Mouse (Mus musculus) stomach, postnatal 0 days (tissue): Measurements from ENCODE around the gene Gnptab. TPM values are rescaled to one million over a fixed set of nuclear protein-coding genes. Genes with fewer than 3 reads are reported as not detected.
A peak's percentile ranks its signal among the peaks of the same experiment; 100 is the strongest.

Experiments used
- ATAC-seq: fragments of 200-750 bp; cut with Nextera tagmentation; 2 replicates; pipeline ENCODE4 v1.8.0; 2017; ENCODE audit not compliant: low FRiP score, low TSS enrichment
- DNase-seq: peaks from one replicate; pipeline ENCODE4 v3.0.0-alpha.2; 2016; ENCODE audit warnings: low spot score
- H3K27ac ChIP-seq: fragments of 300-500 bp; sonication (generic); replicated peaks from 2 replicates; pipeline ENCODE4 v1.5.1; 2014; ENCODE audit warnings: mild to moderate bottlenecking, control low read depth
- H3K27me3 ChIP-seq: fragments of 300-500 bp; sonication (generic); 2 replicates; pipeline ENCODE4 v1.6.1; 2014; ENCODE audit warnings: low read length; ENCODE audit not compliant: control insufficient read depth, insufficient read depth
- H3K36me3 ChIP-seq: fragments of 300-500 bp; sonication (generic); 2 replicates; pipeline ENCODE4 v1.6.1; 2014; ENCODE audit warnings: low read length, mixed read lengths; ENCODE audit not compliant: control insufficient read depth, insufficient read depth
- H3K4me1 ChIP-seq: fragments of 300-500 bp; sonication (generic); replicated peaks from 2 replicates; pipeline ENCODE4 v1.6.1; 2014; ENCODE audit warnings: antibody characterized with exemption; ENCODE audit not compliant: control insufficient read depth, insufficient read depth
- H3K4me2 ChIP-seq: fragments of 300-500 bp; sonication (generic); replicated peaks from 2 replicates; pipeline ENCODE4 v1.6.1; 2014; ENCODE audit warnings: low read depth, mild to moderate bottlenecking, control low read depth, moderate library complexity
- H3K4me3 ChIP-seq: fragments of 300-500 bp; sonication (generic); 2 replicates; pipeline ENCODE4 v1.5.1; 2014; ENCODE audit warnings: low read depth, low read length, control low read depth
- H3K9ac ChIP-seq: fragments of 300-500 bp; sonication (generic); 2 replicates; pipeline ENCODE4 v1.6.1; 2014; ENCODE audit warnings: mild to moderate bottlenecking, low read length, control low read depth, mixed read lengths
- H3K9me3 ChIP-seq: fragments of 300-500 bp; sonication (generic); 2 replicates; pipeline ENCODE4 v1.6.1; 2016; ENCODE audit warnings: low read length; ENCODE audit not compliant: control insufficient read depth
- CTCF ChIP-seq: IDR thresholded peaks from 2 replicates; pipeline ENCODE4 v1.5.1; 2016; ENCODE audit warnings: antibody characterized with exemption, low read depth, mild to moderate bottlenecking, moderate library complexity
- EP300 ChIP-seq: optimal IDR thresholded peaks from 2 replicates; pipeline ENCODE3; 2016; ENCODE audit warnings: antibody characterized with exemption
- WGBS: fragments of 180-500 bp; shearing (Covaris S2); extraction: QIAGEN DNeasy Blood & Tissue Kit; methylation state at CpG from one replicate; pipeline ENCODE4 v1.1.7; 2014; 5-methylcytosine and 5-hydroxymethylcytosine counted together
- polyA plus RNA-seq: library from polyadenylated mRNA; unstranded; fragments of >200 nt; fragmentation: Nextera tagmentation; extraction: Ambion mirVana; gene quantifications from 2 replicates; pipeline ENCODE4 v1.2.1, GENCODE M21; 2015

Gnptab gene
- polyA plus RNA-seq = 4.4 and 4.8 TPM in 2 replicates

DNA sequence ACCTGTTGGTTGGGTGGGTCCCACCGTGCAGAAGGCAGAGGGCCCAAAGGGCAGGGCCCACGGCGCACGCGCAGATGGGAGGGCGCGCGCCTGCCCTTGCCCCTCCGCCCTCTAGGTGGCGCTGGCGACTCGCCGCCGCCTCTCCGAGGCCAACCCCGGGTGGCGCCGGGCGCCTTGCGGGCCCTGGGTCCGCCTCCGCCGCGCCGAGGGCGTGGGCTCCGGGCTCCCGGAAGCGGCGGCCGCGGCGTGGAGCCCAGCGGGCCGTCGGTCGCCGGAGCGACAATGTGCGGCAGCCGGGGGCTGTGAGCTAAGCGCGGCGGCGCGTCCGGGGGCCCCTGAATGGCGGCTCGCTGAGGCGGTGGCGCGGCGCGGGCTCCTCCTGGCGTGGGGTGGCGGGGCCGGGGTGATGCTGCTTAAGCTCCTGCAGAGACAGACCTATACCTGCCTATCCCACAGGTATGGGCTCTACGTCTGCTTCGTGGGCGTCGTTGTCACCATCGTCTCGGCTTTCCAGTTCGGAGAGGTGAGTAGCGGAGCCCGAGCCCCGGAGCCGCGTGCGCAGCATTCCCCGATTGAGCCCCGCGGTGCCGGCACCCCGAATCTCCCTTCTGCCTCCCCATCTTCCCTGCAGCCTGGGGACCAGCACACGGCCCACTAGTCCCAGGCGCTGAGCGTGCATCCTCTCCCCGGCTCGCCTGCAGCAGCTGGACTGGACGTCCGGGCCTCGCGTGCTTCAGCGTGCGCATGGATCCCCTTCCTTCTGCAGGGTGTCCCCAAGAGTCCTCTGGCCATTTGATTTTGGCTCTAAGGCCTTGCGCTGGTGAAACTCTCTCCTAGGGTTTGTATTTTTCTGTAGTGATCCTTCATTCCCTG is at the start of gene Gnptab, which contains the start of gene Dram1:
Gene Gnptab, plus strand, starts transcription at position 120 of the 873 bp plus-strand sequence.
Gene Dram1, minus strand, starts transcription at position 68 of the 873 bp plus-strand sequence.
- under 1% methylated on average over 67 of the region's 87 CpGs for WGBS
- Histone ChIP-seq H3K36me3 (no peaks in the 10 kb centered on the region), H3K9me3 (no peaks in the 10 kb centered on the region), H3K27ac (peak within 1 kb of the TSS; percentile 74), H3K4me3 (peak within 1 kb of the TSS; percentile 75), H3K9ac (peak within 1 kb of the TSS; percentile 72), H3K4me1 (peaks cover 3% of the 10 kb centered on the region; the same call in 1 of the 2 replicates), H3K27me3 (no peaks in the 10 kb centered on the region), H3K4me2 (peak within 1 kb of the TSS; percentile 92)
- TF ChIP-seq CTCF (peak; percentile 83), EP300 (no peak)
- DNase-seq (peak; percentile 88), ATAC-seq (peak; percentile 93)

DNA sequence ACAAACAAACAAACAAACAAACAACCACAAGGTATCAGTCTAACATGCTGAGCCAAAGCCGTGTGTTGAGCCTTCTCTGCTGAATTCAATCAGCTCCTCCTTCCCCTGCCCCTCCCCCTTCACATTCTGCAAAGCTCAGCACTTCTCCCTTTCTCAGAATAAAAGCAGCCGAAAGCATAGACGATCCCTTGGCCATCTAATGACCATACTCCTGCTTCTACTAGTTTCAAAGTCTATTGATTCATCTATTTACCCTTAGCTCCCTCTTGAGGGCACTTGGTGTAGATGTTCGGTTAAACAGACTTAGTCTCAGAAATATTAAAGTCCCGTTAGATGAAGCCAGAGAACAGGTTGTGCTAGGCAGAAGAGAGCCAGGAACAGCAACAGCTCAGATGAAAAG is 48.2 kb upstream of the Gnptab start:
- ATAC-seq = no peak

DNA sequence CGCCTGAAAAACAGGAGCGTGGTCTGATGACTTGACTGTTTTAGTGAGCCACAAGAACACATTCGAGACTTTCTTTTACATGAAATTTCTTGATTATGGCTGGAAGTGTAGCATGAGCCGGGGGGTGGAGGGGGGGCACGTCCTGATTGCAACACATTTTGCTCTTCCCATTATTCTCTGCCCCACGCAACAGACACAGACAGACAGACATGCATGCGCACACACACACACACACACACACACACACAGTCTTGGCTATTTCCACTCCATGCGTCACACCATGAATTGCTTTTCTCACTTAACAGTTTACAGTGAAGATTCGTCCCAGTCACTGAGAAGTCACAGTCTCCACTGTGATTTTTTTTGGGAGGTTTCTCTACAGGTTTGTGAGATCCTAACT is 38.3 kb upstream of the Gnptab start:
- no peaks in the 10 kb centered on the region for H3K36me3 ChIP-seq
- H3K9ac ChIP-seq = no peak overlapping the region
- no peak for ATAC-seq
- H3K27ac ChIP-seq = no peak overlapping the region
- no peak for TF ChIP-seq EP300
- TF ChIP-seq CTCF = no peak
- no peaks in the 10 kb centered on the region for H3K4me1 ChIP-seq
- H3K4me3 ChIP-seq = no peak overlapping the region
- no peak overlapping the region for H3K4me2 ChIP-seq
- no peaks in the 10 kb centered on the region for H3K27me3 ChIP-seq
- WGBS = 88% methylated on average over 9 of the region's 9 CpGs
- DNase-seq = no peak
- H3K9me3 ChIP-seq = no peaks in the 10 kb centered on the region

More for the DNA sequence above, 48.2 kb upstream of the Gnptab start:
- Histone ChIP-seq H3K27me3 (no peaks in the 10 kb centered on the region), H3K4me2 (no peak overlapping the region), H3K36me3 (no peaks in the 10 kb centered on the region), H3K9me3 (no peaks in the 10 kb centered on the region), H3K27ac (no peak overlapping the region), H3K4me3 (no peak overlapping the region), H3K4me1 (no peaks in the 10 kb centered on the region), H3K9ac (no peak overlapping the region)
- no peak for DNase-seq
- 18% methylated on average over 5 of the region's 5 CpGs for WGBS
- TF ChIP-seq EP300 (no peak), CTCF (peak; percentile 72)

DNA sequence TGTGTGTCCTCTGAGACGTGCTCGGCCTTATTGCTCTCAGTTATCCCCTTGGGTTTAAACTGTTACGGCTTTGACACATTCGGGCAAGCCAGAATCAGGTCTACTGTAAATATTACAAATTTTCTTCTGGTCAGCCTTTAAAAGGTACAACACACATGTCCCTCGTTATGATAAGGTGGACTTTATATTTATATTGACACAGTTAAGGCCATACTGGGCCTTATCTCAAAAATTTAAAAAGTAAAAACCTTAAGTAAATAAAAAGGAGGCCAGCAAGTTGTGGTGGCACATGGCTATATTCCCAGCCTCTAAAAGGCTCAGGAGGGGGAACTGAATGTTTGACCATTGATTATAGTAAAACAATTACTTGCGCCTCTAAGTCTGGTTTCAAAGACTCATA is 37.6 kb upstream of the Gnptab start:
- Histone ChIP-seq H3K9ac (no peak overlapping the region), H3K4me2 (no peak overlapping the region), H3K9me3 (no peaks in the 10 kb centered on the region), H3K36me3 (no peaks in the 10 kb centered on the region), H3K27ac (no peak overlapping the region), H3K4me3 (no peak overlapping the region), H3K27me3 (no peaks in the 10 kb centered on the region), H3K4me1 (no peaks in the 10 kb centered on the region)
- ATAC-seq = peak; percentile 49; the same call in 1 of the 2 replicates
- DNase-seq = no peak
- 57% methylated on average over 6 of the region's 6 CpGs for WGBS
- TF ChIP-seq CTCF (no peak), EP300 (no peak)

DNA sequence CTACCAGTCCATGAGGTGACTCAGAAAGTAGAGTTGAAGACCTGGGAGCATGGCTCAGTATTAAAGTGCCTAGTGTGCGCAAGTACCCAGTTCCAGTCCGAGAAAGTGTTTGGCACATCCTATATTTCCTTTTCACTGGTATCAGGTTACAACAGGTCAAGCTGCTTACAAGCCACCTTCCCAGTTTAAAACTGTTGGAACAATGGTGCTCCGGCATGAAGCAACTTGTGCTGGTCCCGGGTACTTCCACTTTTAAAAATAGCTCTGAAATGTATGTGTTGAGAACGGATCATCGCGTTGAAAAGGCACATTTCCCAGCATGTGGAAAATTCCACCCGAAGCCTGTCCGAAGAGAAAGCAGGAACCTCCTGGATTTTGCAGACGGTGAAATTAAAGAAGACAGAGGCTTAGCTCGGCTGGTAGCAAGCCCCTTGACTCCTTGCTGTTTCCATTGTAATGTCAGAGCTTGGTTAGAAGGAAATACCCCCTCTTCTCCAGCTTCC is 33.0 kb upstream of the Gnptab start:
- DNase-seq = no peak
- no peaks in the 10 kb centered on the region for H3K9me3 ChIP-seq
- H3K4me1 ChIP-seq = no peaks in the 10 kb centered on the region
- H3K27me3 ChIP-seq = no peaks in the 10 kb centered on the region
- 48% methylated on average over 11 of the region's 11 CpGs for WGBS
- peak overlapping the region; percentile 4; the same call in 1 of the 2 replicates for H3K4me3 ChIP-seq
- ATAC-seq = no peak; the same call in 1 of the 2 replicates
- peak overlapping the region; percentile 88 for H3K27ac ChIP-seq
- H3K9ac ChIP-seq = no peak overlapping the region
- peak overlapping the region; percentile 29 for H3K4me2 ChIP-seq
- no peak for TF ChIP-seq CTCF
- no peak for TF ChIP-seq EP300
- no peaks in the 10 kb centered on the region for H3K36me3 ChIP-seq
